Mouse (Mus musculus) c-Kit-negative CD71-positive TER-119-positive erythroid progenitor cells, embryonic 14.5 days (primary cell): ENCODE results near the gene Gm28048.

Experiments
- DNase-seq: peaks from one replicate; pipeline ENCODE4 v3.0.0-alpha.2; 2013; ENCODE audit warnings: low read depth, low spot score

The Gm28048 gene

DNA sequence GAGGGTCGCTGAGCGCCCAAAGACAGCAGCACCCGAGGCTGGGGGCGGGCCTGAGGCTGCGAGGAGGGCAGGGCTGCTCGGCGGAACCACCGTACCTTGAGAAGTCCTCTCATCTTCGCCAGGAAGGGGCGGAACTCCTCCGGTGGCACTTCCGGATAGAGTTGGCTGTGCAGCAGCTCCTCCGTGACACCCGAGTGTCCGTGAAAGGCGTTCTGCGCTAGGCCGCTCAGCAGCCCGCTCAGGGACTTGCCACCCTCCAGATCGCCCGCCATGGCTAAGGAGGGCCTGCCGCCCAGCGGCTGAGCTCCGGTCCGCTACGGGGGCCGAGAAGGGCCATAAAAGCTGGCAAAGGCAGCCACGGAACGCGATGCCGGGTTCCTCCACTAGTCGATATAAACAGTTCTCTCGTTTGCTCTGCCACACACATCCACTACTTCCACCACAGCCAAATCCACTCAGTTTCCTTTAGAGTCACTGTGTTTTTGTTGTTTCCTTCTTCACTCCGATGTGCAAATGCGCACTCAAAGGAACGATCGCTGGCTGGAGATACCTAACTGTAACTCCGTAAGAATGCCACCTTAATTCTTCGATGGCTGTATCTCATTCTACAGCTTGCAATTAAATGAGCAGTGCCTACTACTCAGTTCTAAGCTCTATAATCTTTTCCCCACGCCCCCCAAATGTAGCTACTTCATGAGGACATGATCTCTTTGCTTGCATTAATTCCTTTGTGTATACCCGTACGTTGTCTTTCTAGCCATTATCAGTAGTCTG is at the start of gene Gm28048, which contains the start of gene Commd1:
Gene Gm28048 (minus strand): TSS at position 107 of the 774 bp plus-strand sequence.
Gene Commd1 (minus strand): TSS at position 399 of the 774 bp plus-strand sequence.
- DNase-seq: peak; percentile 87

DNA sequence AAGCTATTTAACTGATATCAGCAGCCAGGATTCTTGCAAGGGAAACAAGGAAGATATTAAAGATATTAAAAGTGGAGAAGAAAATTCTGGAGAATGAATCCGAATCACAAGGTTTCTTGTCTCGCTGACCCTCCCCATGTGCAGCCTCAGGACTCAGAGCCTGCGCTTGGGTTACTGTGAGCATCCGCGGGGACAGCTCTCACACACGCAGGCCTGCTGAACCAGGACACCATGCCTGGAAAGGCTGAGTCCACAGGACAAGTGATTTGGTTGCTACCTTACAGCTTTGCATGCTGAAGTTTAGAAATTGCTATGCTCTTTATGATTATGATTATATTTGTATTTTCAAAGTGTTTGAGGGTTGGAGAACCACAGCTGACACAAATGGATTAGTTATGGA is 47.5 kb upstream of the Gm28048 start:
- DNase-seq: no peak

GRCm38 (mm10) chr11:23028957-23029356 is 47.1 kb upstream of the Gm28048 start:
- no peak for DNase-seq

- DNase-seq: no peak
Observed at GRCm38 (mm10) chr11:23024169-23024568, 42.3 kb upstream of the Gm28048 start.

GRCm38 (mm10) chr11:23023155-23023554 is 41.3 kb upstream of the Gm28048 start:
- no peak for DNase-seq

DNA sequence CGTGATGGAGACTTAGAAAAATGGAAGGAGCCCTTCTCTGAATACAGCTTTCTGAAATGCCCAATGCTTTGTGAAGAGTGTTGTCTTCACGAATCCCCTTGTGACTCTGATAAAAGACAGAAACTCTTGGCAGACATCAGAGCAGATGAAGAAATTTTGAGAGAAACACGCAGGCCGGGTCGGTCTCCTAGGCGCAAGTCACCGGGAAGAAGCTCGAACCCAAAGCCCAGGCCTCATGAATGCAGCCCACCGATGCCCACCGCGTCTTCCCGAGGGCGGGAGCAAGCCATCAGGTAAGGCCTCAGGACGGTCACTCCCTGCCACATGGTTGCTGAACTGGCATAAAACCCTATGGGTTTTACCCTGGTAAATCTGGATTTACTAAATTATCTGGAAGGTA is 39.0 kb upstream of the Gm28048 start:
- no peak for DNase-seq

DNA sequence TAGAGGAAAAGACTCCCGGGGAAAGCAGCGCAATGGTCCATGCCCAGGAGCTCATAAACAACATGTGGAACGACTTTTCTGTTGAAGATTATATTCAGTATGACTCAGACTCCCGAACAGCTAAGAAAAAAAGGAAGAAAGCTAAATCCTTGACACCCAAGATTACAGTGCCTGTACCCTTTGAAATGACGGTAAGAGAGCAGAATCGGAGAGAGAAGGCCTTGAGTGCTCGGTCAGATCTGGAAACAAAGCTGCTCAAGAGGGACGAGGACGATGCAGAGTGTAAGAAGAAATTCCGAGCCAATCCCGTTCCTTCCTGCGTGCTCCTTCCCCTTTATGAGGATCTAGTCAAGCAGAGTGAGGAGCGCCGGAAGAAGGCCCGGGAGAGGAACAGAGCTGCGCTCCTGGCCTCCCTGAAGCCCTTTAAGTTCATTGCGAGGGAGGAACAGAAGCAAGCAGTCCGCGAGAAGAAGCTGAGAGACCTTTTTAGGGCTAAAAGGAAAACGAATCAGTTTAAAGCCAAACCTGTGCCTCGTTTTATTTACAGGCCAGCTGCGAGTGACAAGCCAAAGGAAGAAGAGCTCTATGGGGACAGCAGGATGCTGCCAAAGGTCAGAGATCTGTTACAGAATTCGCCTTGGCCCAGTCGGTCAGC is 38.4 kb upstream of the Gm28048 start:
- no peak for DNase-seq

DNA sequence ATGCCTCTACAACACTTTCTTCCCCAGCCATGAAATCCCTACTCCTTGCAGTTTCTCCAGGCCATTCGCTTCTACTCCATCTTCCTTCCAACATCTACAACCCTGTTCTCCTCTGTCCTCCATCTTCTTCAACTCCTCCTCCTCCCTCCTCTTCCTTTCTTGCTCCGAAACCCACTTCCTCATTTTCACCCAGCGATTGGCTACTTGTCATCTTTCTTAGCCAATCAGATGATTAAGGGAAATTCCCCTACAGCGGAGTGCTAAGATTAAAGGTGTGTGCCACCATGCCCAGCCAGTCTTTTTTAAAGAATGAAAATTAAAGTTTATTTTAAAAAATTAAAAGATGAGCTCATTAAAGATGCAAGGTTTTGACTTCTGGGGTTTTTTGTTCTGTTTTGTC is 36.1 kb upstream of the Gm28048 start:
- DNase-seq: no peak

GRCm38 (mm10) chr11:23014996-23015395 is 33.1 kb upstream of the Gm28048 start:
- DNase-seq: no peak

GRCm38 (mm10) chr11:23013580-23014294 is 31.8 kb upstream of the Gm28048 start:
- no peak for DNase-seq

DNA sequence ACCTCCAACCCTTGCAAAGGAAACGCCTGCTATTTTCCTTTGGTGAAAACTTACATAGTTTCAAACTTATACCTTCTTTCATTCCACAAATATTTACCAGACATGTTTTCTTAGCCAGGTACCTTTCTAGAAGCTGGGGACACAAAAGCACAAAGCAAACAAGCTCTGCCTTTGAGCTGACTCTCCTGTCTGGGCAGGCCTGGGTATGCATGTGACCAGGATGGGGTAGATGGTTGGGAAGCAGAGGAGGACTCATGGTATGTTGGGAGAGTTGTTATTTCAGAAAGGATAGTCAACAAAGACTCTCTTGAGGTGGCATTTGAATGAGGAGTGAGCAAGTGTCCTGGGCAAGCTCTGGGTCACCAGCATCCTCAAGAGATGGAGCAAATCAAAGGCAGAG is 31.2 kb upstream of the Gm28048 start:
- DNase-seq: no peak

- no peak for DNase-seq
Observed at GRCm38 (mm10) chr11:23008824-23009200, 26.9 kb upstream of the Gm28048 start.

- DNase-seq: peak; percentile 70
Observed at GRCm38 (mm10) chr11:23008181-23008823, 26.4 kb upstream of the Gm28048 start.

GRCm38 (mm10) chr11:23007481-23008180 is 25.7 kb upstream of the Gm28048 start, which contains the start of gene Fam161a:
Fam161a (plus strand) TSS chr11:23007531.
- peak; percentile 93 for DNase-seq

GRCm38 (mm10) chr11:23007166-23007480 is 25.2 kb upstream of the Gm28048 start:
- DNase-seq: peak; percentile 37

- DNase-seq: no peak
Observed at GRCm38 (mm10) chr11:23005276-23005675, 23.4 kb upstream of the Gm28048 start.

DNA sequence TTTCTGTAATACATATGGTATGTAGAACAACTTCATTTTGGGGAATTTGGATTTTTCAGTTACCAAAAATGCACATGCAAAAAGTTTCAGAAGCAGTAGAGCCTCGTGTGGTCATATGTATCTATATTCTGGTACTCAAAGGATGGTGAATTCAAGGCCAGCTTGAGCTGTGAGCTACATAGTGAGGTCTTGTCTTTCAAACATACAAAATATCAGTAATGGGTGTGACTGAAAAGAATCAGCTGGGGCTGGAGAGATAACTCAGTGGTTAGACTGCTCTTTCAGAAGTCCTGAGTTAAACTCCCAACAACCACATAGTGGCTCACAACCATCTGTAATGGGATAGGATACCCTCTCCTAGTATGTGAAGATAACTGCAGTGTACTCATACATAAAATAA is 16.4 kb upstream of the Gm28048 start:
- no peak for DNase-seq

DNA sequence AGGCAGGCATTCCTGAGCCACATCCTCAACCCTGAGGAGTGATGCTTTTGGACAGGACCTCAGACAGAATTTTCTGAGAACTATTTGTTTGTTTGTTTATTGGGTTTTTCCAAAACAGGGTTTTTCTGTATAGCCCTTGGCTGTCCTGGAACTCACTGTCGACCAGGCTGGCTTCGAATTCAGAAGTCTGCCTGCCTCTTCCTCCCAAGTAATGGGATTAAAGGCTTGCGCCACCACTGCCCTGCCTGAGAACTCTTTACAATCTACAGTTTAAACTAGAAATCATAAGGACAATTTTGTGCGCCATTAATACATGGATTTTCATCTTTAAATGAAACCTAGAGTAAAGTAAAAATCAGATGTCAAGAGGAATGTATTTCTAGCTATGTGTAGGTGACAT is 13.6 kb upstream of the Gm28048 start:
- DNase-seq: no peak

- DNase-seq: no peak
Observed at GRCm38 (mm10) chr11:22994271-22994670, 12.4 kb upstream of the Gm28048 start.

DNA sequence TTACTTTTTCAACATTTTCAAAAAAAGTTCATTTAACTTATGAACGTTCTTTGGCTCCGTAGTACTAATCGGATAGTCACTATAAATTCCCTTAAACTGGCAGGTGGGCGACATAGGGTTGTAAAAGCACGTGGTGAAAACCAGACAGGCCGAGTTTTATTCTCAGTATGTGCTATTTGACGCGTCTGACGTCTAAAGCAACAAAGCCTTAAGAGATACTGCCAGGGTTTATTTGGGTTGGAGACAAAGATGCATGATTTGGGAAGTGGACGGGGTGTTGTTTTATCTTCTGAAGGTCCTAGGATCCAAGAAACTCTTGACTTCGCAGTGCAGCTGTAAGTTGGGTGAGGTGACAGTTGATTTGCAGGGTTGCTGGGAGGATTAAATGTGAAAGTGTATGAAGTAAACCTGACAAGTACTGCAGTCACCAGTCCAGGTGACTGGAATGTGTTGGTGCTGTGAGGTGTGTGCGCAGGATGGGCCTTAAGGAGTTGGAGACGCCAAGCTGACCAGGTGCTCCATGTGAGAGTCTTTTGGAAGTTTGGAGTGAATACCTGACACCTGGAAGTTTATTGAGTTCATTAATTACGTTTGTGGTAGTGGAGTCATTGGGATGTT is 9.4 kb upstream of the Gm28048 start:
- no peak for DNase-seq
